Mouse (Mus musculus): ENCODE measurements at regions not wholly inside any gene's neighbourhood (a gene's known extent, or its start where the extent isn't known, plus 50 kb on each side); places are given as distances from the start of the nearest gene placed in this dataset.

GRCm38 (mm10) chr4:124147276-124147675, 229.5 kb upstream of the 4930535I16Rik start:
- TF ChIP-seq CTCF (IDR thresholded peaks at IDR 0.05; ENCODE audit: low read depth) = no peak
- no peak for TF ChIP-seq EP300 (IDR thresholded peaks at IDR 0.05; ENCODE audit: low read depth)

Data from liver, postnatal 0 days (tissue).